Mouse (Mus musculus) natural killer cell, adult 2 months (primary cell): ENCODE measurements around the gene Bbs12.
A peak's percentile ranks its signal among the peaks of the same experiment; 100 is the strongest.

ENCODE experiments used
- DNase-seq, 2 experiments: peaks; one replicate each; pipeline ENCODE4 v3.0.0; 2022; ENCODE audit warnings: low spot score in 2 of 2

The Bbs12 gene

DNA sequence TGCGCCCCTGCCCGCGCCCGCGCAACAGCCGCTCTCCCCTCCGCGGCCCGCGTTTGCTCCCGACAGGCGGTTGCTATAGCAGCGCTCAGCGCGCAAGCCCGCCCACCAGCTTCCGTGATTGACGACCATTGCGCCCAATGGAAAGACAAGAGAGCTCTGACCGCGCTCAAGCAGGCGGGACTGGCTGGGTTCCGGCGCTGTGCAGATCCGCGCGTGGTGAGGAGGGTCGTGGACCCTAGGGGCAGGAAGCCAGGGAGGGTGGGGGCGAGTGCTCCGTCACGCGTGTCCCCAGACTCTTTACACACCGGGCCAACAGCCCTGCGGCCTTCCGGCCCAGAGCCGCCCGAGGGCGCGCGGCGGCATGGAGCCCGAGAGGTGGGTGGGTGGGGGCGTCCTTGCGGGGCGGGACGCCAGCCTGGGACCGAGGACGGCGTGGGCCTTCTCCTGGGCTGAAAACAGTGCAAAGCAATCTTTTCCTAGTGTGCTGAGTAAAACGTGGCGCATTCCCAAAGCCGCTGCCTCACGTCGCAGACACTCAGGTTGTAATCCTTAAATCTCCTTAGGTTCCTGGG lies at the start of gene Bbs12, which contains the start of gene Cetn4:
Bbs12 (plus strand) TSS at position 185 of the 572 bp plus-strand sequence.
Cetn4 (minus strand) TSS at position 339 of the 572 bp plus-strand sequence.
- peak; percentile 91 to 93 for DNase-seq

- DNase-seq: no peak
Observed at GRCm38 (mm10) chr3:37268338-37268737, 44.0 kb upstream of the Bbs12 start.

DNA sequence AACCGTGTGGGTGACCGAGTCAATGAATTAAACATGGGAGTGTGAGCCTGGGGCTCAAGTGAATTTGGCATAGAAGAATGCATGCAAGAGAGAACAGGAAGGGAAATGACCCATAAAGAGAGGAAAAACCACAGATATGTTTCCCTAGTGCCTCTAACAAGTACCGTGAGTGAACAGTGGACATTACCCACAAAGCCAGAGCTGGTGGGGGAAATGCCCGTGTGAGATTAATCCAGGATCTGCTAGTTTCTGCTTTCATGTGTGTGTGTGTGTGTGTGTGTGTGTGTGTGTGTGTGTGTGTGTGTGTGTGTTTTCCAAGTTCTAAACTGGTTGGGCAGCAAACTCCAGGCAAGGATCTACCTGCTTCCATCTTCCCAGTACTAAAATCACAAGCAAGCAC lies 42.4 kb upstream of the Bbs12 start:
- DNase-seq: no peak

DNA sequence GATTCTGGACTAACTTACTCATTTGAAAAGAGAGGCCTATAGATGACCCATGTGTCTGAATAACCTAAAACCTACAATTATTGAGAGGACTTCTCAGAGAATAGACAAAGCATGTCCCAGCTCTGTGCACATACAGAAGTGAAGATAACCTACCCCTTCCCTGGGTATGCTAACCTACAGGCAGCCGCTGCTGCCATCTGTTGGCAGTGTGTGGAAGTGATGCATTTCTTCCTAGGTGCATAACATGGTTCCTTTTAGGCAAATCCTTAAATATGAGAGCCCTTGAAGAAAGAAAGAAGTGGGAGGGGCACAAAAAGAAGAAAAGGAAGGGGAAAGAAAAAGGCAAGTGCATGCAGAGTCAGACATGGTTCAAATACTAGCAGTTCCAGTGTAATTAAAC lies 41.1 kb upstream of the Bbs12 start:
- peak; percentile 9 to 47 for DNase-seq

DNA sequence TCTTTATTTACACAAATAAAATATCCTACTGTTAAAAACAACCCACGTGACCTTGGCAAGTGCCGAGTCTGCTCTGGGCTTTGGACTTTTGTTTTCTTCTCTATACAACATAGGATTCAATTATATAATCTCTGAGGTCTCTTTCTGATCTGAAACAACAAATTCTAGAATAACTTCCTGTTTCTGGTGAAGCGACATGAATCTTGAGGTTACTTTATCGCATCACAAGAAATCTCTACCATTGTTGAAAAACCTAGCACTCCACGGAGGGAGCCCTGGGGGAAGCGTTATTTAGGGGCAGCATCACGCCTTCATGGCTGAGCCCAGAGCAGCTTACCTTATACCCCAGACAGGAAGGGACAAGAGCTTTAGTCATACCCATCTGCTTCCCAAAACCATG lies 39.3 kb upstream of the Bbs12 start:
- no peak for DNase-seq

DNA sequence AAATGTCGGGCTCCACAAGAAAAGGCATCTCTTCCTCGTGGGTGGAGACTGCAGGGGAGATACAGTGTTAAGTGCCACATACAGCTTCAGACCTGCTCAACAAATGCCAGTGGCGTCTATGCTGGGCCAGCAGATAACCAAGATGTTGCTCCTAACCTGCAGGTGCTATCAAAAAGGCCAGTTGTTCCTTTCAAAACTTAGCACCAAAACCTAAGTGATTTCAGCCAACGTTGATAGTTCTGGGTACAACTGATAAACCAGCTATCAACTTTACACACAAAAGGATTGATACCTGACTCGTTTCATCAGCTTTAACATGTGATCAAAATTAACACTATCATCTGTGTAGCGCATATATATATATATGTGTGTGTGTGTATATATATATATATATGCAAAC lies 37.7 kb upstream of the Bbs12 start:
- DNase-seq: no peak

DNA sequence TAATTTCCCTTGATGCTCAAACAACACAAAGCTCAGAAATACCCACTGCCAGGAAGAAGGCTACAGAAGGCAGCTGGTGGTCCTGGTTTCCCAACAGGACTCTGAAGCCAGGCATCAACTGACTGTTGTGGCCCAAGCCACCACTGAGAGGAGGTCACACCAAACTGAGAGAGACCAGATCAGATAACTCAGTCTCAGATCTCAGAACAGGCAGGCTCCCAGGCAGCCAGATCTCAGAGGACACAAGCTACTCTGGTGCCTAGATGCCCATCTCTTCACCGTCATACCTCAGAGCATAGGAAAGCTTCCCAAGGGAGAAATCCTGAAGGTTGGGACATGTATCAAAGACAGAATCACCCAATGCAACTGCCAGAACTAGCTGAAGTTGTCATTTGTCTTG lies 32.1 kb upstream of the Bbs12 start:
- no peak for DNase-seq

DNA sequence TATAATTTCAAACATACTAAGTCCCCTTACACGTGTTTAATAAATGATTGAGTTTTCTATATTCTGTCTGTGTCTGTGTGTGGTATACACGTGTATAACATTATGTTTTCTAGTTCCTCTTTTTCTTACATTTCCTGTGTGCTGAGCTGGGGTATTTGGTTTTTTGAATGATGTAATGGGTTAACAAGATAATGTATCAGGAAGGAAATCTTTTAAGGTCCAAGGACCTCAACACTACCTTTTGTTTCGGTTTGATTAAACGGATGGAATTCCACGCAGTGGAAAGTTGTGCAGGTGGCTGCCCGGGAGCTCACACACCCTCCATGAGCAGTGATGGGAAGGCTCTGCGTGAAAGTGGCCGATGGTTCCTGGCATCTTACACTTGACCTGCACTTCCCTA lies 31.5 kb upstream of the Bbs12 start:
- no peak for DNase-seq

- no peak for DNase-seq
Observed at GRCm38 (mm10) chr3:37282299-37282922, 29.9 kb upstream of the Bbs12 start.

DNA sequence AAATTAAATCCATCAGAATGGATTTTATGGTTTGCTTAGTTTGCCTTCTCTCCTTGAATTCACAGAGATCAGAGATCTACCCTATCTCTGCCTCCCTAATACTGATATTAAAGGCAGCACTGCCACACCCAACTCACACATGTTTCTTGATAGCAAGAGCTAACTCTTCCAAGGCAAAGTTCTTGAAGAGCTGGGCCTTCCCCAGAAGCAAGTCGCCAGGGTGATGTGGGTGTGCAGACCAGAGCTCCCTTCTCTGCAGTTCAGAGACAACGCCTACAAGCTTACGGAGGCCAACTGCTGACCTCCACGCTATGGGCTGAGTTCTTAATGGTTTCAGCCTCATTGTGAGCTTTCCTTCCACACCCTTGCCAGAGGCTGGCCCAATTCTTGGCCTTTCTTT lies 29.1 kb upstream of the Bbs12 start:
- no peak for DNase-seq

DNA sequence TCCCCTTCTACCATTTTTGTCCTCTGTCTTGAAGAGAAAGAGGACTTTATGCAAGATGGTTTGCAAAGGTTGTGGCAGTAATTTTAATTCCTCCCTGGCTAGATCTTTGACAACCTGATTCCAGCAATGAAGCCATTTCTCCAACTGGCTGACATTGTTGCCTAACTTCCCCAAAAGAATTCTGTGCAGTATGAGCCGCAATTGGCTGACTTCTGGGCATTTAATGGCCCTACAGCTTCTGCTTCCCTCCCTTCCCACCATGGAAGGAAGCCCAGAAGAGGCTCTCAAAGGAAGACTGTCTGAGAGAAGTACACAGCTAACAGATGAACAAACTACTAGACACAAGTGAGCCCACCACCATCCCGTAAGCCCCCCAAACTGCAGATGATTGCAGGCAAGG lies 23.1 kb upstream of the Bbs12 start:
- DNase-seq: no peak

- DNase-seq: no peak
Observed at GRCm38 (mm10) chr3:37290881-37291541, 21.3 kb upstream of the Bbs12 start.

DNA sequence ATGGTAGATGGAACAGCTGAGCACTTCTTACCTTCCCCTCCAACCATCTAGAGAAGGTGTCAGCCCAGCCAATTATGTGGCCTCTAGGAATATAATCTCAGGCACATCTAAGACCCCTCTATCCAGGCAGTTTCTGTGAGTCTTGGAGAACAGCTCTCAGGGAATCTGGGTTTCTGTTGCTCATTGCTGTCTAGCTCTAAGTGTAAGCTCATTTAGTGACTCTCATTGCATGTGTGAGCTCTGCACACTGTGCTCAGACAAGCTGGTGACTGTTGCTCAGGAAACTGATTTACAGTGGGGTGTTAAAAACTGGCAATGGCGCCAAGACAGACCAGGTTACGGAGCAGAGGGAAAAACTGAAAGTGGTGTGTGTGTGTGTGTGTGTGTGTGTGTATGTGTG lies 20.4 kb upstream of the Bbs12 start:
- DNase-seq: no peak

DNA sequence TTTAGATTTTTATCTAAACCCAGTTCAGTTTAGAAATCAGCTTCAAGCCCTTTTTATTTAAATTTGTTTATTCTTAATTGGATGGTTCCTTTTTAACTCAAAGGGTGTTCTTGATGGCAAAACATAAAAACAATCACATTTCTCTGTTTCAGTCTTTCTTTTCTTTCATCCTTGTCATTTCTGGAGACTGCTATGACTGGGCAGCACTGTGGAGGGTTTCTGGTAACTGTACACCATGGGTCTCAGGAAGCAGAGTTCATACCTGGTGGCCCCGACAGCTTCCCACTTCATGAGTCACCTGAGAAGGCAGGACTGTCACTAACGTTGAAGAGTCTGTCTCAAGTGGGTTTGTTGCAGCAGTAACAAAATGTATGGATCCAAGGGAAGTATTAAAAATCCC lies 19.7 kb upstream of the Bbs12 start:
- DNase-seq: no peak

DNA sequence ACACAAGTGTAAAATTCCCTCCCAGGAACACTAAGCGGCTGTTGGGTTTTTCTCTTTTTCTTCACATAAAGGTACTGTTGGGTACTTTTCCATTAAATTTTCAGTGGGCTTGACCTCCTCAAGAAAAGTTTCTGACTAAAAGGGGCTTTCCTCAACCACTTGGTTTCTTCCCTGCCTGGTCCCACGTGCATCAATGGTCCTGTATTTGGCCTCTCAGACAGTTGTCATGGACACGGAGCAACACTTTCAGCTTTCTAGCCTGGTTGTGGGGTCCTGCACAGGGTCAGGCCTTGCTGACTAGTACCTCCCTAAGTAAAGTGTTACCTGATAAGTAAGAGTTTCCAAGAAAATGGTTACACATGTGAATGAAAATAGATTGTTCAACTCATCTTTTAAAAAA lies 12.9 kb upstream of the Bbs12 start:
- no peak for DNase-seq

GRCm38 (mm10) chr3:37302685-37303084 lies 9.7 kb upstream of the Bbs12 start:
- DNase-seq: peak; percentile 36 to 60

GRCm38 (mm10) chr3:37303392-37304139 lies 8.8 kb upstream of the Bbs12 start:
- DNase-seq: no peak

- DNase-seq: no peak
Observed at GRCm38 (mm10) chr3:37311897-37312369, 421 bp upstream of the Bbs12 start.

GRCm38 (mm10) chr3:37313371-37313770 lies 1.0 kb downstream of the Bbs12 start:
- DNase-seq: peak; percentile 41 to 52

DNA sequence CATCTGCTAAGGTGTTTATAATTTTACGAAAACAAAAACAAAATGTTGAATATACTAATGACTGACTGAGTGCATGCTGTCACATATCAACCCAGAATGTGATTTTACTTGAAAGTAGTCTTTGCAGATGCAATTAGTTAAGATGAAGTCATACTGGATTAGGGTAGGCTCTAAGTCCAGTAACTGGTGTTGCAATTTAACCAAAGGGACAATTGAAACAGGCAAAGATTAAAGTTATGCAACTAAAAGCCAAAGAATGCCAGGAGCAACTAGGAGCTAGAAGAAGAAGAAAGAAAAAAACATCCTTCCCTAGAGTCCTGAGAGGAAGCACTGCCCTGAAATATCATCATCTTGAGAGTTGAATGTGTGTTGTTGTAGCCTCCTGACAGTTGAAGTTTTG lies 3.9 kb downstream of the Bbs12 start:
- no peak for DNase-seq

DNA sequence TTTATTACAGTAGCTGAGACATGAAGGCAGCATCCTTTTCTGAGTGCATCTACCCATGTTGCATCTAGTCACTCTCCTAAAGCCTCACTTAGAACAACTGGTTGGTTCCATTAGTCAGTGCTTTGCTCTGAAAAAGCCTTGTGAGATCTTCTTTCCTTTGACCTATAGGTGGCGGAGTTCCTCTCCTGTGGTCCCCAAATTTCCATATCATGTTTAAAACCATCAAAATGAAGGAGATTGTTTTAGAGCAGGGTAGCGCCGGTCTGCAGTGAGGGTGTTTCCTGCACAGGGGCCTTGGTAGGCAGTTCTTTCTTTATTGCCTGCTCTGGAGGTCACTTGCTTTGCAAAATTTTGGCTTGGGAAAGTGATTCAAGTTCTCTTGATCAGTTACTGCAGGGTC lies 12.0 kb downstream of the Bbs12 start:
- DNase-seq: no peak

DNA sequence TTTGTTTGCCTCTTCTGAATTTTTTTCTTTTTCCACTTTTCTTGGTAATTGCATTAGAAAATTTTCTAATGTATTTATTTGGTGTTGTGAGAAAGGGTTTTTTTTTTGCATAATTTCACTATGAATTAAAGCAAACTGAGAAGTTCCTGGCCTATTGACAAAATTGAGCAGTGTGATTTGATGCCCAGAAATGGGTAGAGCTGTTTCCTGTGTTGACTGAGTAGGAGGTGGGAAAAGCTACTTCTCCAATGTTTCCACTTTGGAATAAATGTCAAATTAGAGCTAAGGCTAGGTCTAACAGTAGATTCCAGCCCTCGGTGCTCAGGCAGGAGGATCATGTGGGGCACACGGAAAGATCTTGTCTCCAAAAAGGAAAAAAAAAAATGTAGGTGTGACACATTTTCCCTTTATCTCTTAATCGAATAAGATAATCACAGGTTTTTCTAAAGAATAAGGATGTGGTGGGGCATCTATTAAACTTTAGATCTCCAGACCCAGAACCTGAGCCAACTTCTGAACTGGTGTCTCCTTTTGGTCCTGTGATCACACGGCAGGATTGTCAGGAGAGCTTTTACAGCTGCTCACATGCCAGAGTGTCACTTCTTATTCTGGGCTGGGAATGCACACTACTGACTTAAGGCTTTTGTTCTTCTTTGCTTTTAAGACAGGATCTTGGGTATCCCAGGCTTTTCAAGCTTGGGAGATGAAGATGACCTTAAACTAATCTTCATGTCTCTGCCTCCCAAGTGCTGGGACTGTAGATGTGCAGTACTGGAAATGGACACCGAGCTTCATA lies 13.2 kb downstream of the Bbs12 start:
- DNase-seq: no peak
